Mouse (Mus musculus): ENCODE results near the gene Rrn3.
A peak's percentile ranks its signal among the peaks of the same experiment; 100 is the strongest.
"Not testable (repeated sequence)": the region's sequence is repeated elsewhere in the genome, so short reads cannot be mapped to it uniquely, and the experiment has no call there.

The Rrn3 gene

GRCm38 (mm10) chr16:13780353-13781036 lies at the start of gene Rrn3:
Gene Rrn3, plus strand, starts transcription at chr16:13780708.
- DNase-seq, result peak; percentile 89

- no peak for DNase-seq
These were observed 47.7 kb upstream of the Rrn3 start for GRCm38 (mm10) chr16:13732786-13733185.

- peak; percentile 82 for DNase-seq
These were observed 46.9 kb upstream of the Rrn3 start for GRCm38 (mm10) chr16:13733518-13734137.

GRCm38 (mm10) chr16:13735977-13736376 lies 44.5 kb upstream of the Rrn3 start:
- DNase-seq, result no peak

- DNase-seq, result not testable (repeated sequence)
These were observed 41.5 kb upstream of the Rrn3 start for GRCm38 (mm10) chr16:13739044-13739443.

- no peak for DNase-seq
These were observed 39.7 kb upstream of the Rrn3 start for GRCm38 (mm10) chr16:13740844-13741243.

- DNase-seq, result no peak
These were observed 32.8 kb upstream of the Rrn3 start for GRCm38 (mm10) chr16:13747708-13748107.

- DNase-seq, result no peak
These were observed 32.4 kb upstream of the Rrn3 start for GRCm38 (mm10) chr16:13748124-13748523.

GRCm38 (mm10) chr16:13748813-13749212 lies 31.7 kb upstream of the Rrn3 start:
- DNase-seq, result not testable (repeated sequence)

GRCm38 (mm10) chr16:13749306-13749705 lies 31.2 kb upstream of the Rrn3 start:
- DNase-seq, result no peak

GRCm38 (mm10) chr16:13749981-13750380 lies 30.5 kb upstream of the Rrn3 start:
- DNase-seq, result no peak

GRCm38 (mm10) chr16:13750626-13751025 lies 29.9 kb upstream of the Rrn3 start:
- DNase-seq, result no peak

- no peak for DNase-seq
These were observed 26.5 kb upstream of the Rrn3 start for GRCm38 (mm10) chr16:13753986-13754385.

- peak; percentile 95 for DNase-seq
These were observed 25.9 kb upstream of the Rrn3 start for GRCm38 (mm10) chr16:13754400-13755190.

GRCm38 (mm10) chr16:13757823-13758222 lies 22.7 kb upstream of the Rrn3 start:
- DNase-seq, result no peak

GRCm38 (mm10) chr16:13762807-13763206 lies 17.7 kb upstream of the Rrn3 start:
- DNase-seq, result not testable (repeated sequence)

- DNase-seq, result no peak
These were observed 16.0 kb upstream of the Rrn3 start for GRCm38 (mm10) chr16:13764519-13764918.

- no peak for DNase-seq
These were observed 14.1 kb upstream of the Rrn3 start for GRCm38 (mm10) chr16:13766367-13766766.

- not testable (repeated sequence) for DNase-seq
These were observed 8.9 kb upstream of the Rrn3 start for GRCm38 (mm10) chr16:13771603-13772002.

- DNase-seq, result not testable (repeated sequence)
These were observed 8.5 kb upstream of the Rrn3 start for GRCm38 (mm10) chr16:13772051-13772450.

- not testable (repeated sequence) for DNase-seq
These were observed 6.5 kb upstream of the Rrn3 start for GRCm38 (mm10) chr16:13774011-13774410.

GRCm38 (mm10) chr16:13774651-13775050 lies 5.9 kb upstream of the Rrn3 start:
- not testable (repeated sequence) for DNase-seq

- no peak for DNase-seq
These were observed 708 bp downstream of the Rrn3 start for GRCm38 (mm10) chr16:13781216-13781615.

GRCm38 (mm10) chr16:13785932-13786331 lies 5.4 kb downstream of the Rrn3 start:
- no peak for DNase-seq
